Mouse (Mus musculus): Measurements from ENCODE around the gene Adh5. TPM values are rescaled to one million over a fixed set of nuclear protein-coding genes. Genes with fewer than 3 reads are reported as not detected.

The Adh5 gene
- total RNA-seq, 2 experiments from 2014 or later = 82.4 to 89.7 TPM

Other genes starting within 250 kb of the Adh5 start
- gene 4930579F01Rik, start 249.3 kb upstream of the Adh5 start, total RNA-seq (2021) = not detected
- gene Adh7, start 225.3 kb upstream of the Adh5 start, total RNA-seq (2021) = under 1 TPM; 0.45 to 0.93 TPM
- 10 to 100 TPM; 31.3 to 42.9 TPM for gene Adh1, start 182.1 kb upstream of the Adh5 start, total RNA-seq (2021)
- not detected for gene Adh6a, start 129.8 kb upstream of the Adh5 start, total RNA-seq (2021)
- gene Adh6b, start 101.3 kb upstream of the Adh5 start, total RNA-seq (2021) = 1 to 10 TPM; 1.2 to 2.2 TPM
- not detected for gene Adh4, start 27.6 kb upstream of the Adh5 start, total RNA-seq (2021)
- gene Metap1, start 46.4 kb downstream of the Adh5 start, total RNA-seq (2021) = 10 to 100 TPM; 37.1 to 37.9 TPM
- gene Eif4e, start 83.1 kb downstream of the Adh5 start, total RNA-seq (2021) = 100 to 1,000 TPM; 186 to 215 TPM

Data from heart, adult 18-20 months (tissue).